Mouse (Mus musculus): ENCODE data around the gene Grn.

DNA sequence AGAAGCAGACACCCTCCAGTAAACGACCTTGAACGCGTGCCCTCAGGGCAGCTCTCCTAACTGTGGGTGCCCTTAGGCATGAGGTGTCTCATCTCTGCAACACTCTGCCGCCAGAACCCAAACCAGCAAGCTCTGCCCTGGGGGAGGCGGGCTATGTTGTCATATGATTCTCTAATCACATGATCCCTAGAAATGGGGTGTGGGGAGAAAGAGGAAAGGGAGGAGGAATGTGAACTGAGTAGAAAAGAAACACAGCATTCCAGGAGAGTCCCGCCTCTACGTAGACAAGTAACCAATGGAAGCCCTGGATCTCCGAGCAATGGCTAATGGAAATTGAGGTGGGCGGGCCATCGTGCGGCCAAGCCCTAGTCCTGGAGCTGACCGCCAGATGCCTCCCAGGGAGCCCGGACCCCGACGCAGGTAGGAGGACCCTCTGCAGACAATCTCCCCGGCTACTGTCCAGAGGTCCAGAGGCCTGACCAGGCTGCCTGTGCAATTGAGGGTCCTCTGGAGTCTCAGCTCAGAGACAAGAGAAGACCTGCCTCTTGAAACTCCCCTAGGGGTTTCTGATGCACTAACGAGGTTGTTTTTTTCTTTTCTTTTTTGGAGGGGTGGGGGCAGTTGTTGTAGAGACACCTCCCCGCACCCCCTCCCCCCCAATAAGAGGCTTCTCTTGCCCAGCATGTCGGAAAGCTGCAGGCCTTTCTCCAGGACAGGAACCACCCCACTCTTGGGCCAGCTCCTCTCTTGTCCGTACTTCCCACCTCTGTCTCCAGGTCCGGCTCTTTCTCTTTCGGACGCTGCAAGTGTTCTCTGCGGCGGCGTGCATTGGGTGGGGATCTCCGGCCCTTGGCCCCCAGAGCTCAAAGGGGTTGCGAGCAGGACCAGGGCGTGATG, at the start of gene Grn:
- TF ChIP-seq CTCF (IDR thresholded peaks at IDR 0.05; ENCODE audit: low read depth) (no peak), EP300 (IDR thresholded peaks at IDR 0.05; ENCODE audit: low read depth) (0 out of 2 replicates have a peak, but pooled peaks have one; percentile 19)
